18 mouse cellular contexts compared by ENCODE assay signal in genomic region chr17:21871256-21871655, GRCm38 (mm10). TPM values are rescaled to one million over a fixed set of nuclear protein-coding genes. Genes with fewer than 3 reads are reported as not detected.
"Had no signal": no experiment of that assay in that cellular context is flagged by ENCODE, and none has a peak within 500 bp of the region (broad histone marks: within the 10 kb centered on the region; RNA-seq: fewer than 3 reads in every experiment).

No protein-coding gene starts in this region.

- H3K4me3 ChIP-seq: lung, embryonic 15.5 days; midbrain, embryonic 10.5 days; midbrain, embryonic 12.5 days; midbrain, embryonic 15.5 days; neural tube, embryonic 12.5 days had no signal

- H3K27me3 ChIP-seq: lung, embryonic 15.5 days; midbrain, embryonic 12.5 days; midbrain, embryonic 15.5 days; neural tube, embryonic 12.5 days had no signal

- ATAC-seq: liver, postnatal 0 days; midbrain, embryonic 15.5 days had no signal

- H3K9ac ChIP-seq: liver, postnatal 0 days; lung, embryonic 15.5 days; midbrain, embryonic 12.5 days; midbrain, embryonic 15.5 days; neural tube, embryonic 12.5 days had no signal

- H3K4me2 ChIP-seq: lung, embryonic 15.5 days; midbrain, embryonic 12.5 days; midbrain, embryonic 15.5 days; neural tube, embryonic 12.5 days had no signal

- H3K9me3 ChIP-seq: lung, embryonic 15.5 days; midbrain, embryonic 15.5 days; neural tube, embryonic 12.5 days had no signal

- H3K36me3 ChIP-seq: lung, embryonic 15.5 days; midbrain, embryonic 10.5 days; midbrain, embryonic 12.5 days; midbrain, embryonic 15.5 days; neural tube, embryonic 12.5 days had no signal

- DNase-seq: liver, postnatal 0 days; lung, adult 2 months; lung, postnatal 10 days; lung, postnatal 4 days; right cerebral cortex, postnatal 25 days; right cerebral cortex, postnatal 4 days; spleen, adult 18-20 months; thymus, adult 18-20 months; thymus, postnatal 14 days; thymus, postnatal 36 days had no signal

- H3K27ac ChIP-seq: lung, embryonic 15.5 days; midbrain, embryonic 10.5 days; midbrain, embryonic 12.5 days; midbrain, embryonic 15.5 days; neural tube, embryonic 12.5 days had no signal

- H3K4me1 ChIP-seq: lung, embryonic 15.5 days; midbrain, embryonic 10.5 days; midbrain, embryonic 12.5 days; midbrain, embryonic 15.5 days; neural tube, embryonic 12.5 days had no signal

RNA-seq across cellular contexts. Expression of gene Zfp820, which starts 25.7 kb away (rescaled TPM):
- total RNA-seq: monocyte, adult 5-6 weeks; neutrophil, adult 5-6 weeks had no signal
- polyA plus RNA-seq: small intestine, adult 2 months had no signal
